Mouse (Mus musculus) liver, embryonic 18 days (tissue): Measurements from ENCODE around the gene Ric8a. TPM values are rescaled to one million over a fixed set of nuclear protein-coding genes. Genes with fewer than 3 reads are reported as not detected.

Source experiments
- polyA plus RNA-seq: library from polyadenylated mRNA; depleted of rRNA; stranded (reverse); fragments of >200 nt; gene quantifications from 2 replicates; pipeline ENCODE4 v1.2.3, GENCODE M21; 2012; rRNA removed

Ric8a gene
- 17.1 and 20.2 TPM in 2 replicates for polyA plus RNA-seq

GRCm38 (mm10) chr7:140856785-140857549, at the start of gene Ric8a:
Gene Ric8a (plus strand): TSS chr7:140856957.

GRCm38 (mm10) chr7:140821653-140822329, 35.0 kb upstream of the Ric8a start, which contains the start of gene Zfp941:
Gene Zfp941 (minus strand): TSS chr7:140822178.

DNA sequence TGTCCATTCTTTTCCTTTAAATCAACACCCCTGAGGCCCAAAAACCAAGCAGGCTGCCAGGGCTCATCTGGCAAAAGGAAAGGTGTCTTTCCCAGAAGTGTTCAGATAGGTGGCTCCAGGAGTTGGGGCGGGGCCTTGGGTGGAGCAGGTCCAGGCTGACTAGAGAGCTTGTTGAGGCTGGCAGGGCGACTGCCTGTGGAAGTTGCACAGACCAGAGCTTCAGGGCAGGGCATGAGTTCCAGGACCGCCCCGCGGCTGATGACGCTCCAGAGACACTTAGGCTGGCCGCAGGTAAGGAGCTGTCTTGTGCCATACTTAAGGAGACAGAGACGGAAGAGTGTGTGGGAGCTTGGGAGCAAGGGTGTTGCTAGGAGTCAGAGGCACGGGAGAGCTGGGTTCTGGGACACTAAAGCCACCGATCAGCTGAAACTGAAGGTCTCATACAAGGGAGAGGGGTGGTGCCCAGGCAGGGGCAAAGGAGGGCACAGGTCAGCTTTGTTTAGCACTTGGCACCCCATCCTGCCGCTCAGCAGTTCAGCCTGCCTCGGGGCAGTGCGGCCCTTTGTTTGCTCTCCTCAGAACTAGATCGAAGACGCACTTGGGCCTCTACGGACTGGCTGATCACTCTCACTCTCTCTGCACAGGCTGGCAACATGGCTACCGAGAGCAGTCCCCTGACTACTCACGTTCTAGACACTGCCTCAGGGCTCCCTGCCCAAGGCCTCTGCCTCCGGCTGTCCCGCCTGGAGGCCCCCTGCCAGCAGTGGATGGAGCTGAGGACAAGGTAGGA, 21.6 kb upstream of the Ric8a start, which contains the start of gene Urah:
Urah (plus strand) TSS at position 51 of the 790 bp plus-strand sequence.

GRCm38 (mm10) chr7:140844905-140845665, 11.7 kb upstream of the Ric8a start, which contains the start of gene Scgb1c1:
Gene Scgb1c1 (plus strand): TSS chr7:140845547.

DNA sequence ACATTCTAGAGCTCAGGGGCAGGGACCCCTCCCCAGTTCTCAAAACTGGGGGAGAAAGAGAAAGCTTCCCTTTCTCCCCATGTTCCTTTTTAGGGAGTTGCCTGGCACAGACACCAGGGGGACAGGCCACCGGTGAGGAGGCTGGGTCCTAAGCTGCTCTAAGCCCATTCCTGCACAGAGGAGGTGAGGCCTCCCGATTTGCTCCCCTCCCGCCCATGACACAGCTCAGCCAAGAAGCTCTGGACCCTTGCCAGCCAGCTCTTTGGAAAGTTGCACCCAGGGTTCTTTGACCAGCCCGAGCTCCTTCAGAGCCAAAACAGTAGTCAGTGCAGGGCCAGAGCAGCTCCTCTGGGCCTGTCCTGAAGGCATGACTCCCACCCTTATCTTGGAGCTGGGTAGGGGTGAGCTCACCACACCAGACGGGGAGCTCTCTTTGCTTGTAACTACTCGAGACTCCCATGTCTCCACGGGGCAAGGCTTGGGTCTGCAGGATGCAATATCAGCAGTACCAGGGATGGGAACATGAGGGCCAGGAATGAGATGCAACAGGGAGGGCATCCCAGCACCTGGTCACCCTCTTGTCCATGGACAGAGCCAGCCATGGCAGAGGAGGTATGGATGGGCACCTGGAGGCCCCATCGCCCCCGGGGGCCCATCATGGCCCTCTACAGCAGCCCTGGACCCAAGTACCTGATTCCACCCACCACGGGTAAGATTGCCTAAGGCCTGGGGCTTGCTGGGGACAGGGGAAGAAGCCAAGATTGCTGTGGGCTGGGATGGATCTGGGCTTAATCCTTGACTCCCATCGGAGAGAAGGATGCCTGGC, 8.8 kb upstream of the Ric8a start, which contains the start of gene Odf3:
Odf3 (plus strand) TSS at position 51 of the 826 bp plus-strand sequence.

DNA sequence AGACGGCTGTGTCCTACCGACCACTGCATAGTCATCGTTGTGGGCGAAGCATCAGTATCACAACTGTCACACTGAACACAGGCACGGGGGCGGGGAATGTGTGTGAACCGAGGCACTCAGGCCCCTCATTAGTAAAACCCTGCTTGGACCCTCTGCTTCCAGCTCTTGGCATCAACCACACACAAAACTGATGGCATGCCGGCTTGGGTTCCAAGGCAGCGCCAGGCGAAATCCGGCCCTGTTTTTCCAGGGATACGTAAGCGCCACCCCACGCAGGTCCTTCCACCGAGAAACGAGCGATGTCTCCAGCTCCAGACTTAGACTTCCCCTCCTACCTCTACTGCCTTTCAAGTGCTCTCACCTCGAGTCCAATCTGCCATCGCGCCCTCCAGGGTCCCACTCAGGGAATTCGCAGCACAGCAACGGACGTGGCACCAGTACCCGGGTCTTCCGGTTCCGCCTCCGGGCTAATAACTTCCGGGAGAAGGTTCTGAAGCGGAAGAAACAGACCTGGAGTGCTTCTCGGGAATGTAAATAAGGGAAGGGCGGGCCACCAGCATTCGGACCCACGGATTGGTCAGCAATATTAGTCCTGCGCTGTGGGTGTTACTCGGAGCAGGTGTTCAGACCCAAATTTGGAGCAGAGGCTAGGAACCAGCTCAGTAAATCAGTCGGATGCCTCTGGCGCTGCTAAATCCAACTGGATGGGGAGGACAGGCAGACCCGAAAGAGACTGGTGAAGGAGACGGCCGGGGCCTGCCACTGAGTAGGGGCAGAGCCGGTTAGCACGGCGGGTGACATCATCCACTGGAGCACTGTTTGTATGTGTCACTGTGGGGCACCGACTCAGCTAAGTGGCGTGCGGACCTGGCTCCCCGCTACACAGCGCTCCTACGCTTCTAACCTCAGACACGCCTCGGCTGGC, 635 bp upstream of the Ric8a start, which contains the start of gene Gm45785:
Gm45785 (minus strand) TSS at position 472 of the 925 bp plus-strand sequence.

GRCm38 (mm10) chr7:140857550-140858505, 1.1 kb downstream of the Ric8a start, which contains the start of gene Bet1l:
Gene Bet1l (minus strand): TSS chr7:140857577.

GRCm38 (mm10) chr7:140881696-140882468, 25.1 kb downstream of the Ric8a start, which contains the start of the genes Psmd13 and Sirt3:
Gene Psmd13 (plus strand): TSS chr7:140881968.
Gene Sirt3 (minus strand): TSS chr7:140882309.

GRCm38 (mm10) chr7:140900220-140900619, 43.5 kb downstream of the Ric8a start, which contains the start of gene Cox8b:
Gene Cox8b (minus strand): TSS chr7:140900446.

Other genes starting within 250 kb of the Ric8a start
- not detected in 2 replicates for gene Olfr61, start 228.0 kb upstream of the Ric8a start, polyA plus RNA-seq
- gene Olfr53, start 210.5 kb upstream of the Ric8a start, polyA plus RNA-seq: not detected in 2 replicates
- not detected in 2 replicates for gene Olfr539, start 197.0 kb upstream of the Ric8a start, polyA plus RNA-seq
- gene Olfr45, start 175.0 kb upstream of the Ric8a start, polyA plus RNA-seq: not detected in 2 replicates
- not detected in 2 replicates for gene Olfr541, start 159.7 kb upstream of the Ric8a start, polyA plus RNA-seq
- 60.5 and 91.1 TPM in 2 replicates for gene Cyp2e1, start 93.2 kb upstream of the Ric8a start, polyA plus RNA-seq
- gene Syce1, start 69.1 kb upstream of the Ric8a start, polyA plus RNA-seq: 0.06 and 0.07 TPM in 2 replicates
- gene Zfp941, start 34.8 kb upstream of the Ric8a start, polyA plus RNA-seq: 0.17 and 0.21 TPM in 2 replicates
- gene Urah, start 21.9 kb upstream of the Ric8a start, polyA plus RNA-seq: 112 and 142 TPM in 2 replicates
- gene Scgb1c1, start 11.4 kb upstream of the Ric8a start, polyA plus RNA-seq: not detected in 2 replicates
- not detected in 2 replicates for gene Odf3, start 9.2 kb upstream of the Ric8a start, polyA plus RNA-seq
- not detected in 2 replicates for gene Gm45785, start 626 bp upstream of the Ric8a start, polyA plus RNA-seq
- 18.5 TPM in 2 replicates for gene Bet1l, start 620 bp downstream of the Ric8a start, polyA plus RNA-seq
- gene Psmd13, start 25.0 kb downstream of the Ric8a start, polyA plus RNA-seq: 36.4 TPM in 2 replicates
- 46.5 and 51.9 TPM in 2 replicates for gene Sirt3, start 25.4 kb downstream of the Ric8a start, polyA plus RNA-seq
- 0.19 and 0.20 TPM in 2 replicates for gene Cox8b, start 43.5 kb downstream of the Ric8a start, polyA plus RNA-seq
- 61.4 and 61.9 TPM in 2 replicates for gene Nlrp6, start 63.9 kb downstream of the Ric8a start, polyA plus RNA-seq
- gene Pgghg, start 84.4 kb downstream of the Ric8a start, polyA plus RNA-seq: 12.3 and 13.2 TPM in 2 replicates
- 0.67 and 0.85 TPM in 2 replicates for gene Ifitm5, start 93.3 kb downstream of the Ric8a start, polyA plus RNA-seq
- gene Gm45717, start 99.0 kb downstream of the Ric8a start, polyA plus RNA-seq: 0.14 TPM in 1 of 2 replicates, not detected in the other
- gene Ifitm2, start 99.0 kb downstream of the Ric8a start, polyA plus RNA-seq: 552 and 564 TPM in 2 replicates
- 53.0 and 54.4 TPM in 2 replicates for gene Ifitm1, start 110.3 kb downstream of the Ric8a start, polyA plus RNA-seq
- gene Ifitm3, start 153.8 kb downstream of the Ric8a start, polyA plus RNA-seq: 164 and 239 TPM in 2 replicates
- gene Ifitm6, start 161.0 kb downstream of the Ric8a start, polyA plus RNA-seq: 193 and 325 TPM in 2 replicates
- not detected in 2 replicates for gene Gm17387, start 172.2 kb downstream of the Ric8a start, polyA plus RNA-seq
- 0.46 and 0.61 TPM in 2 replicates for gene B4galnt4, start 204.1 kb downstream of the Ric8a start, polyA plus RNA-seq
- 0.74 and 0.85 TPM in 2 replicates for gene Pkp3, start 221.3 kb downstream of the Ric8a start, polyA plus RNA-seq
- 17.1 and 19.8 TPM in 2 replicates for gene Sigirr, start 243.6 kb downstream of the Ric8a start, polyA plus RNA-seq